Mouse (Mus musculus) monocyte, adult 5-6 weeks (primary cell): ENCODE measurements around the gene Wfdc6a. TPM values are rescaled to one million over a fixed set of nuclear protein-coding genes. Genes with fewer than 3 reads are reported as not detected.
"Not testable (repeated sequence)": the region's sequence is repeated elsewhere in the genome, so short reads cannot be mapped to it uniquely, and the experiment has no call there.

ENCODE experiments used
- ATAC-seq: fragments of 153-309, 156-312 bp; replicated peaks from 2 replicates; pipeline ENCODE4 v1.8.0; 2017; ENCODE audit warnings: mild to moderate bottlenecking; ENCODE audit not compliant: low TSS enrichment, insufficient number of reproducible peaks, severe bottlenecking, poor library complexity, low FRiP score
- total RNA-seq: library from RNA; stranded (forward); fragments of 200-1000, 200-491, 200-594 nt; gene quantifications from 3 replicates; pipeline ENCODE4 v1.2.3, GENCODE M21; 2017

Gene Wfdc6a
- total RNA-seq: 0.87 TPM in 1 of 3 replicates, not detected in the others

GRCm38 (mm10) chr2:164585025-164585725 is at the start of gene Wfdc6a:
TSS of gene Wfdc6a (minus strand) at chr2:164585447.
- not testable (repeated sequence) for ATAC-seq

DNA sequence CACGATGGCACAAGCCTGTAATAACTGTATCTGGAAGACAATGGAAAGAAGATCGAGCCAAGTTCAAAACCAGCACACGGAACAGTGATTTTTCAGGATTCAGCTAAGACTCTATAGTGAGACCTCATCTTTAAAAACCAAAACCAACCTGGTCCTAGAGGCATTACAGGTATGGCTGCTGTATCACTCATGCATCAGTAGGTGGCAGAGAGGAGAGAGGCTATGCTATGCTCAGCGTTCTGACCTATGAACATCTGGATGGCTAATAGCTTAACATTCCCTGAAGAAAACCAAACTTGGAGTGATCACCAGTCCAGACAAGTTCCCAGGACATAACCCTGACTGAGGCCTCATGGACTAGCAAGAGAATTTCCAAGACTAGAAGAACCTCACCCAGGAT is 36.5 kb upstream of the Wfdc6a start:
- ATAC-seq: no peak

GRCm38 (mm10) chr2:164619050-164619449 is 33.8 kb upstream of the Wfdc6a start:
- no peak for ATAC-seq

DNA sequence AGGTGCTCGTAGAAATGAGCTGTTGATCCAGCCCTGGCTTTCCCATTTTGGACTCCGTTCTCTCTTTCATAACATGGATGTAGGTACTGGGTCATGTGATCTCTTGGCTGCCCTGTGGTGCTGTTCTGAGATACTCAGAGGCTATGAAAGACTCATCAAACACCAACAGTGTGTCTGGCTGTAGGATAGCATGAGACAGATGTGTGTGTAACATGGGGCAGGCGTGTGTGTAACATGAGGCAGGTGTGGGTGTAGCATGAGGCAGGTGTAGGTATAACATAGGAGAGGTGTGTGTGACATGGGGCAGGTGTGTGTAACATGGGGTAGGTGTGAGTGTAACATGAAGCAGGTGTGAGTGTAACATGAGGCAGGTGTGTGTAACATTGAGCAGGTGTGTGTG is 30.1 kb upstream of the Wfdc6a start:
- no peak for ATAC-seq

DNA sequence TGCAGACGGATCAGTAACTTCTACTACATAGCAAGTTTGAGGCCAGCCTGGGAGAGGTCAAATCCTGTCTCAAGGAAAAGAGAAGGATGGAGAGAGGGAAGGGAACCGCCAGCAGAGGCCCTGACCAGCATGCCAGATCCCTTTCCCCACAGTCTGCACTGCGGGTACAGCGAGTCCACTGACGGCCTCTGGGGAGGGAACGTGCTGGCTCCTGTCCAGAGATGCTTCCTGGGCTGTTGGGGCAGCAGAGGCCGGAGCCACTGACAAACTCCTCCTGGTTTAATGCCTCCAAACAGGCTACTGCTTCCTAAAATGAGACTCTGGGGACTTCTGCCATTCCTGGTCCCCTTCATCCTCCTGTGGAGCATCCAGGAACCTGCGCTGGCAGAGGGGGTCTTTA is 28.2 kb upstream of the Wfdc6a start, which contains the start of the genes Wfdc6b and Wfdc8:
Gene Wfdc6b (plus strand): TSS at position 52 of the 400 bp plus-strand sequence.
Gene Wfdc8 (minus strand): TSS at position 156 of the 400 bp plus-strand sequence.
- not testable (repeated sequence) for ATAC-seq

GRCm38 (mm10) chr2:164608781-164609180 is 23.5 kb upstream of the Wfdc6a start:
- ATAC-seq: no peak

GRCm38 (mm10) chr2:164604411-164604810 is 19.2 kb upstream of the Wfdc6a start:
- no peak for ATAC-seq

GRCm38 (mm10) chr2:164603482-164603881 is 18.2 kb upstream of the Wfdc6a start:
- no peak for ATAC-seq

DNA sequence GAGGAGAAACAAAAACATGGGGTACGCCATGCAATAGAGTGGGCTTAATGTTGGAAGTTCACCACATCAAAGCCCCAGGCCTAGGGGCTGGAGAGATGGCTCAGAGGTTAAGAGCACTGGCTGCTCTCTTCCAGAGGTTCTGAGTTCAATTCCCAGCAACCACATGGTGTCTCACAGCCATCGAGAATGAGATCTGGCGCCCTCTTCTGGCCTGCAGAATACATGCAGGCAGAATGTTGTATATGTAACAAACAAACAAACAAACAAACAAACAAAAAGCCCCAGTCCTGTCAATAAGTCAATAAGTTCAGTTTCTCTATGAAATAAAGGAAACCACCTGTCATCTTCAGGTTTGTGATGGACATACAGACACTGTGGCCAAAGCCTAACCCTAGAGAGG is 14.9 kb upstream of the Wfdc6a start:
- no peak for ATAC-seq

GRCm38 (mm10) chr2:164593494-164593893 is 8.2 kb upstream of the Wfdc6a start, which contains the start of gene Eppin:
TSS of gene Eppin (minus strand) at chr2:164593594.
- ATAC-seq: no peak

DNA sequence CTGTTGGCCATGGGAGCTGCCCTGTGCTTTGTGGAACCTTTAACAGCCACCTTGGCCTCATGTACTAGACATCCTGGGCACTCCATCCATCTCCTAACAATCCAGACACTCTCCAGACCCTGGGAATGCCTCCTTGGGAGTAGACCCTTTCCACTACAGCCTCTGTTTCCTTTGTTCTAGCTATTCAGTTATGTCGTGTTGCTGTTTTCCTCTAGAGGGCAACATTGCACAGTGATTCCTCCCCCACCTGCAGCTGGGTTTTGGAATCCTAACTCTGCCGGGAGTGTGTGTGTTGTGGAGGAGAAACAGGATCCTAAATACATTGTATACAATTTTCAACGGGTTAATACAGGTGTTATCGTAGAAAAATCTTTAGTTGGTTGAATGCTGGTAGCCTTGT is 6.8 kb upstream of the Wfdc6a start:
- ATAC-seq: no peak

DNA sequence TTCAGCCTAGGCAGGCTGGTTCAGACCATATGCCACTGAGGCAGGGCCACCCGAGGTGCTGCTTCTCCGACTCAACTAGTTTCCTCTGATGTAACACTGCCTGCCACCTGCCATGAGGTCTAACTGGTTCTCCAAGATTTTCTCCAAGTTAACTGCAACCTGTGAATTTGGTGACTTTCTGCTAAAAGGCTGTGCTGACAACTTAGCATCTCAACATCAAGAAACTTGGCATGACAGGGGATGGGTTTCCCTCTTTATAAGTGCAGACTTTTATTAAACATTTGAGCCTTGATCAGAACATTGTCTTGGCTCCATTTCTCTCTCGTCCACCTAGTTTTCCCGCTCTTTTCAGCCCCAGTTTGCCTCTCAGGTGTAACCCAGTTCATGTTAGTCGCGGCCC is 11.9 kb downstream of the Wfdc6a start, which contains the start of gene Spint3:
Gene Spint3 (minus strand): TSS at position 101 of the 400 bp plus-strand sequence.
- ATAC-seq: not testable (repeated sequence)

- ATAC-seq: no peak
Measured at GRCm38 (mm10) chr2:164567460-164567859, 17.8 kb downstream of the Wfdc6a start.

- no peak for ATAC-seq
Measured at GRCm38 (mm10) chr2:164566997-164567396, 18.2 kb downstream of the Wfdc6a start.

GRCm38 (mm10) chr2:164564346-164564745 is 20.9 kb downstream of the Wfdc6a start:
- ATAC-seq: no peak

GRCm38 (mm10) chr2:164563339-164564038 is 21.8 kb downstream of the Wfdc6a start:
- ATAC-seq: no peak

DNA sequence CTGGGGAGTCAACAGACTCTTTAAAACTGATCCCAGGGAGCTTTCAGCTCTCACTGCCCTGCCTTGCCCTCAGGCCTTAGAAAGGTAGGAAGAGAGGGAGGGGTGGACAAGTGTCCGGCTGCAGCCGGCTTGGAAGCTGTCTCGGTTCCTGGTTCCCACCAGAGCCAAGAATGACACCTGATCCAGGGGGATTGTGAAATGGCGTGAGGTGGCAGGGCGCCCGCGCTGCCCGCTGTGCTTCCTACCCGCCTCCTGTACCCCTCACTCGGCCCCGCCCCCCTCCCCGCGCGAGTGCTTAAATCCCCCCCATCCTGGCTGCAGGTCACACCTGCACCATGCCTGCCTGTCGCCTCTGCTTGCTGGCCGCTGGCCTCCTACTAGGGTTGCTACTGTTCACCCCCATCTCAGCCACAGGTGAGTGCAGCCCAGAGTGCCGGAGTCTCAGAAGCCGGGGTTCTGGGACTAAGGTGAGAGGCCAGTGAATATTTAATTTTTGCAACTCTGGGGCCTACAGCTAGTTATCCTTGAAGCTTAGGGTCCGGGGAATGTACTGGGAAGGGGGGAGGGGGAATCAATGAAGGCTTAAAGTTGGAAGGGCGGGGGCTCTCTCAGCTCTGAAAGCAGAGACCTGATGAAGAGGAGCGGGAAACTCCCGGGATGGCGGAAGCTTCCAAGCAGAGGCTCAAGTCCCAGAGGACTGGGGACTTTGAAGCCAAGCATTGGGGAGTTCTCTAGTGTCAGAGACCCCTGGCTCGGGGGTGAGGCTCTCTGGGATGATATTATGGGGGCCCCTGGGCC is 22.7 kb downstream of the Wfdc6a start, which contains the start of gene Wfdc2:
Gene Wfdc2 (plus strand): TSS at position 23 of the 798 bp plus-strand sequence.
- no peak for ATAC-seq

DNA sequence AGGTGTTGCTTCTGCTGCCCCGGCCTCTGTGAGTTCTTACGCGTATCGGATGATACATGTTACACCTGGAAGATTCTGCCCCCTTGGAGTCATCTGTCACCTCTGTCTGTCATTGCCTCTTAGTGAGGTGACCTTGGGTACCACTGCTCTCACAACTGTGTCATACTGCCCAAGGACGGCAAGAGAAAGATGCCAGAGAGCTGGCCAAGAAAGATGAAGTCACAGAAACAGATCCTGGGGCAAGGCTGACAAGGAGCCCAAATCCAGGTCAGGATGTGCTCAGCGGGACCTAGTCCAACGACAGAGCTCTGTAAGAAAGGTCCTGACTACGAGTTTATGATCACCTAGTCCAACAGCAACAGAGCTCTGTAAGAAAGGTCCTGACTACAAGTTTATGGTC is 25.1 kb downstream of the Wfdc6a start:
- no peak for ATAC-seq
